Mouse (Mus musculus): Measurements from ENCODE around the gene Sirt7. TPM values are rescaled to one million over a fixed set of nuclear protein-coding genes. Genes with fewer than 3 reads are reported as not detected.
A peak's percentile ranks its signal among the peaks of the same experiment; 100 is the strongest.

Gene Sirt7
- polyA plus RNA-seq, 1 experiment, result 72.2 TPM

DNA sequence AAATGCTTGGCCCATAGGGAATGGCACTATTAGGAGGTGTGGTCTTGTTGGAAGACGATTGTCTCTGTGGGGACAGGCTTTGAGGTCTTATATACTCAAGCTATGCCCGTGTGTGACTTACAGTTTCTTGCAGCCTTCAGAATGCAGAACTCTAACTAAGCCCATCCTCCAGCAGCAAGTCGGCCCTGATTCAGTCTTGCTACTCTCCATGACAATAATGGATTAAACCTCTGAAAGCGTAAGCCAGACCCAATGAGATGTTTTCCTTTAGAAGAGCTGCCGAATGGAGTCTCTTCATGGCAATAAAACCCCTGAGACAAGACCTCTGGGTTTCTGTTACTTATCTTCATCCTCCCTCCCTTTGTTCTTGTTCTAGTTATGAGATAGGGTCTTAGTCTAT, 9.8 kb upstream of the Sirt7 start:
- no peak overlapping the region for H3K4me3 ChIP-seq (ENCODE audit: insufficient read depth, low read depth, low read length)
- H3K27me3 ChIP-seq (replicated peaks; ENCODE audit: control insufficient read depth, insufficient read depth, low read length), result no peaks in the 10 kb centered on the region
- no peak for DNase-seq
- no peak overlapping the region for H3K27ac ChIP-seq (ENCODE audit: insufficient read depth, low read depth, low read length)
- H3K4me1 ChIP-seq (ENCODE audit: control insufficient read depth, insufficient read depth, low read length), result peaks cover 23% of the 10 kb centered on the region; the same call in 1 of the 2 replicates
- WGBS, result 88% methylated on average over 5 of the region's 5 CpGs
- TF ChIP-seq POLR2A (IDR thresholded peaks at IDR 0.05; ENCODE audit: low read depth, low read length), result no peak
- no peak for TF ChIP-seq CTCF (conservative IDR thresholded peaks at IDR 0.05; ENCODE audit: insufficient read depth, insufficient read length, low read depth, low read length)
- H3K36me3 ChIP-seq (ENCODE audit: control insufficient read depth, insufficient read depth, low read length), result no peaks in the 10 kb centered on the region

DNA sequence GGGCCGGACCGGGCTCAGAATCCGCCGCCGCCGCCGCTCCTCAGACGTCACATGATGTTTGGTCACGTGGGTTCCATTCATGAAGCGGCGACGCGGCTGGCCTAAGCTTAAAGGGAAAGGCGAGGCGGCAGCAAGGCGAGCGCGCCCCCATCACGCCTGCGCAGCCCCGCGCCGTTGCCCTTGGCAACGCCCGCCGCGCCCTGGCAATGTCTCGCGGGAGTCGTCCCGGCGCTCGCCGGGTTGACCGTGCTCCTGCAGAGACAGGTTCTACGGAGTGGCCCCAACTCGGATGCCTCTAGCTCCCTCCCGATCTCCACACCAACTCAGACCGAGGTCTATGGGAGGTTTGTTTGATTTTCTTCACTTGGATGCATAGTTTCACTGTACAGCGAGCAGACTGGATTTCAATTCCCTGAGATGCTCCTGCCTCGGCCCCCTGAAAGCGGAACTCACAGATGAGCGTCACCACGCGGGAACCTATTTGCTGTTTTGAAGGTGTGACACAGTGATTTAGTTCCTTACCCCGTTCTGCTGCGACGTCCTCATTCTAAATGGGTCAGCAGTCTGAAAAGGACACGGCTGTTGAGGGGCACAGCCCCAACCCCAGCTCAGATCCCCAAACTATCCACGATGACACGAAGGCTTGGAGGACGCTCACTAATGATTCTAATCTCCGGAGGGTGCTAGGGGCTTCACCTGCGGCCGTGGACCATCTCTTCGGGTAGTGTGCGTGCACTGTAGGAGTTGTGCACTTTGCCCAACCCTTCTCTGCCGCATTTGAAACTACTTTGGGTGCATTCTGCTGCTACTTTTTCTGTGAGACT, 8.7 kb upstream of the Sirt7 start, which contains the start of gene Mafg:
Mafg (minus strand) TSS at position 81 of the 824 bp plus-strand sequence.
- TF ChIP-seq POLR2A (IDR thresholded peaks at IDR 0.05; ENCODE audit: low read depth, low read length), result no peak
- no peak for TF ChIP-seq CTCF (conservative IDR thresholded peaks at IDR 0.05; ENCODE audit: insufficient read depth, insufficient read length, low read depth, low read length)
- peak; percentile 98 for DNase-seq
- Histone ChIP-seq H3K36me3 (ENCODE audit: control insufficient read depth, insufficient read depth, low read length) (no peaks in the 10 kb centered on the region), H3K4me1 (ENCODE audit: control insufficient read depth, insufficient read depth, low read length) (peaks cover 32% of the 10 kb centered on the region), H3K27ac (ENCODE audit: insufficient read depth, low read depth, low read length) (peak within 1 kb of the TSS; percentile 95), H3K27me3 (replicated peaks; ENCODE audit: control insufficient read depth, insufficient read depth, low read length) (no peaks in the 10 kb centered on the region), H3K4me3 (ENCODE audit: insufficient read depth, low read depth, low read length) (peak within 1 kb of the TSS; percentile 92)
- 11% methylated on average over 58 of the region's 58 CpGs for WGBS

DNA sequence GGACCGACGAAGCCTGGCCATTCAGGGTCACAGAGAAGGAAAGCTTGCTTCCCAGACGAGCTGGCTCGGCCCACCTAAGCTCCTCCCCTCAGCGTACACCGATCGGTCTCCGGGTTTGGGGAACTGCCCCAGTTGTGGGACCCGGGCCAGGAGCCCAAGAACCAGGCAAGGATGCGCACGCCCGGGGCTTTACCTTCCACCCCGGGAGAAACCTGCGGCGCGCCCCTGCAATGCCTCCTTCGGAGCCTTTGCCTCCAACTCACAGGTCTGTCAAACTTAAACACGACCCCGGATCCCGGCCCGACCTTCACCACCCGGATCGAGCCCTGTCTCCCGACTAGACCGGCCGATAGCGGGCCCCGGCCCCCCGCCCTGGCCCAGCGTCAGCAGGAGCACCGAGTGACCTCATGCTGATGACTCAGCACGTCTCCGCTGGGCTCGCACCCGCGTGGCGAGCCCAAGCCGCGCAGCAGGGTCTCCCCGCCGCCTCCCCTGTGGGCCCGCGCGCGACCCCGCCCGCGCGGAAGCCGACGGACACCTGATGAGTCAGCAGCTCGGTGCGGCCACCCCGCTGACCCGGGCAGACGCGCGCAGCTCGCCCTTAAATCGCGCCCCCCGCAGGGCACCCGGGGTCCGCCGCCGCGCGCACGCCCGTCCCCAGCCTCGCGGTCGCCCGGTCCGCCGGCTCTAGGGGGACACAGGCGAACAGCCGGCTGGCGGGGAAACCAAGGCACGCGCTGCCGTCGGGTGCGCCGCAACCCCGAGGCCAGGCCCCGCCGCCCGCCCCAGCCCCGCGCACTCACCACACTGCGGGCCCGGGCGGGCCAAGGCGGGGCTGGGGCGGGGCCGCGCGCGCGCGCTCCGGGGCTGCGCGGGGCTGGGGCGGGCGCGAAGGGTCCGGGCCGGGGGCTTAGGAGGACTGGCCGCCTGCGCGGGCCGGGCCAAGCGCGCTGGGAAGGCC, 7.8 kb upstream of the Sirt7 start:
- Histone ChIP-seq H3K4me3 (ENCODE audit: insufficient read depth, low read depth, low read length) (peak overlapping the region; percentile 92), H3K4me1 (ENCODE audit: control insufficient read depth, insufficient read depth, low read length) (peaks cover 34% of the 10 kb centered on the region), H3K27me3 (replicated peaks; ENCODE audit: control insufficient read depth, insufficient read depth, low read length) (no peaks in the 10 kb centered on the region), H3K36me3 (ENCODE audit: control insufficient read depth, insufficient read depth, low read length) (no peaks in the 10 kb centered on the region), H3K27ac (ENCODE audit: insufficient read depth, low read depth, low read length) (peak overlapping the region; percentile 95)
- under 1% methylated on average over 116 of the region's 116 CpGs for WGBS
- peak; percentile 13 for TF ChIP-seq POLR2A (IDR thresholded peaks at IDR 0.05; ENCODE audit: low read depth, low read length)
- TF ChIP-seq CTCF (conservative IDR thresholded peaks at IDR 0.05; ENCODE audit: insufficient read depth, insufficient read length, low read depth, low read length), result no peak
- peak; percentile 94 for DNase-seq

DNA sequence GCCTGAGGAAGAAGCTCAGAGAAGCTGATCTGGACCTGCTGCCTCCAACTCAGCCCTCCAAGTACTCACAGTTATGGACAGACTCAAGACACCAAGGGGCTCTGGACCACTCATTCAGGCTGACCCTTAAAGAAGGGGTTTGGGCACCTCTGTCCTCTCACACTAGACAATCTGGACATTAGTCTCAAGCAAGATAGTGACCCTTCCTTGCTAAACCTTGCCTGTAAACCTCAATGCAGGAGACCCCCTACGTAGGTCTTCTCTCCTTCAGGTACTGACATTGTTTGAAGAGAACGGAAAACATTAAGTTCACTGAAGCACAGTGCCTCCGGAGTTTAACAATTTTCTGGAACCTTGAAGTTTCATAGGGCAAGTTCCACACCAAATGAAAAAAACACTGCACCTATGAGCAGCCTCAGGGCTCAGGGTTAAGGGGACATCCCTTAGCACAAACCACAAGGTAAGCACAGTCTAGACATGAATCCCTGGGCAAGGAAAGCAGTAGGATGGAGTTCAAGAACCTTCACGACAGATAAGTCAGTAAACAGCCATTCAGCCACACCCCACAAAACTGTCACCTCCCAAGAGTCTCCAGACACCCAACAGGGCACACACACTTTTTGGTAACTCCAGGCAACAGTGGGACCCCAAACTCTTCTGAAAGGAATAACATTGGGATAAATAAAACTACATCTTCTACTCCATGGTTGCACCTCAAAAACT, 6.8 kb upstream of the Sirt7 start:
- Histone ChIP-seq H3K4me1 (ENCODE audit: control insufficient read depth, insufficient read depth, low read length) (peaks cover 34% of the 10 kb centered on the region), H3K27ac (ENCODE audit: insufficient read depth, low read depth, low read length) (peak overlapping the region; percentile 95), H3K4me3 (ENCODE audit: insufficient read depth, low read depth, low read length) (peak overlapping the region; percentile 92), H3K27me3 (replicated peaks; ENCODE audit: control insufficient read depth, insufficient read depth, low read length) (no peaks in the 10 kb centered on the region), H3K36me3 (ENCODE audit: control insufficient read depth, insufficient read depth, low read length) (no peaks in the 10 kb centered on the region)
- DNase-seq, result peak; percentile 45
- TF ChIP-seq CTCF (conservative IDR thresholded peaks at IDR 0.05; ENCODE audit: insufficient read depth, insufficient read length, low read depth, low read length), result no peak
- no peak for TF ChIP-seq POLR2A (IDR thresholded peaks at IDR 0.05; ENCODE audit: low read depth, low read length)
- 34% methylated on average over 4 of the region's 4 CpGs for WGBS

DNA sequence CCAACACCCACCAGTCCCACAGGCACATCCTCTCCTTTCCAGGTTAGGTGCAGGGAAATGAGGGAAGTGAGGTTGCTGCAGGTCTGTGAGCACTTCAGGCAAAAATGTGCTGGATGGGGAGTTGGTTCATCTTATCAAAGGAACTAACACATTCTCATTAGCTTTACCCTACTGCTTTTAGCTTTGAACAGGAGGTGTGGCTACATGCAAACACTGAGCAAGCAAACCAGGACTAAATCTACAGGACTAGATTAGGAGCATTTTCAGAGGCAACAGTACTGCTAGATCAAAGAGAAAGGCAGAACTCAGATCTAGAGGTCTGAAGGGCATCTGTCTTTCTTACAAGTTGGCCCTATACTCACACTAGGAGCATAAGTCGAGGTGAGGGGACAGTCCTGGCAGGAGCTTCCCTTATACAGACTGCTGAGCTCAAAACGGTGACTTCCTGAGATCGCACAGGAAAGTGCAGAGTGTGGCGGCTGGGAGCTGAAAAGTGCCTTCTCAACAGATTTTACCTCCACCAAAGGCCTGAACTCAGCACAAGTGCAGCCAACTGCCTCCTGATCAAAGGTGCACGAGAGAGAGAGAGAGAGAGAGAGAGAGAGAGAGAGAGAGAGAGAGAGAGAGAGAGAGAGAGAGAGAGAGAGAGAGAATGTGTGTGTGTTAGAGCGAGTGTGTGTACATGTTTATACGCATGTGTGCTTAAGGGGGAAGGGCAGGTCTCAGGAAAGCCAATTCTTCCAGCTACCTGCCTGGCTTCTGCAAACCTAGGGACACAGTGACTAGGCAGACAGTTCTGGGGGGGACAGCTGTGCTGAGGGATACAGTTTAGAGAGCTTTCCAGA, 6.1 kb upstream of the Sirt7 start:
- WGBS, result 17% methylated on average over 7 of the region's 7 CpGs
- DNase-seq, result peak; percentile 86
- peak overlapping the region; percentile 41 for H3K4me3 ChIP-seq (ENCODE audit: insufficient read depth, low read depth, low read length)

DNA sequence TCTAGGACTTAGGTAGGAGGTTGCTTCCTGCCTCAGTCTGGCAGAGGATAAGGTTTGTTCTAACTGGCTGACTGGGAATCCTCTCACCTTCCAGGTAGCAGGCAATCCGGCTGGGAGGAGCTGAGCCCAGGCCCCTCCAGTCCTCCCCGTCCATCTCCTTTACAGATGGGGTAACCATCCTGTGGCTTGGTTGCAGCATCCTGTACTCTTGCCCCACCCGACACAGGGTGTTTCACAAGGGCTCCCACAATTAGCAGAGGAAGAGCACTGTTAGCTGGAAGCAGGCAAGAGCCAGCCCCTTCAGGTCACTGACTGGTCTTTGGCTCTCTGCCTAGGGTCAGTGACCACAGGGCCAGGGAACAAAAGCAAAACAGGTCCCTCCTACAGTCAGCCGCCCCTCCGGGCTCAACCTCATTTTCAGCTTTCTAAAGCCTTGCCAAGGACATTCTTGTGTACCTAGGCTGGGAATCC, 5.4 kb upstream of the Sirt7 start:
- H3K27me3 ChIP-seq (replicated peaks; ENCODE audit: control insufficient read depth, insufficient read depth, low read length), result no peaks in the 10 kb centered on the region
- H3K4me3 ChIP-seq (ENCODE audit: insufficient read depth, low read depth, low read length), result peak overlapping the region; percentile 47
- no peaks in the 10 kb centered on the region for H3K36me3 ChIP-seq (ENCODE audit: control insufficient read depth, insufficient read depth, low read length)
- TF ChIP-seq CTCF (conservative IDR thresholded peaks at IDR 0.05; ENCODE audit: insufficient read depth, insufficient read length, low read depth, low read length) (no peak), POLR2A (IDR thresholded peaks at IDR 0.05; ENCODE audit: low read depth, low read length) (no peak)
- WGBS, result 4% methylated on average over 5 of the region's 5 CpGs
- peak overlapping the region; percentile 95 for H3K27ac ChIP-seq (ENCODE audit: insufficient read depth, low read depth, low read length)
- peaks cover 35% of the 10 kb centered on the region for H3K4me1 ChIP-seq (ENCODE audit: control insufficient read depth, insufficient read depth, low read length)
- peak; percentile 93 for DNase-seq

More for the DNA sequence above, 6.1 kb upstream of the Sirt7 start:
- Histone ChIP-seq H3K27me3 (replicated peaks; ENCODE audit: control insufficient read depth, insufficient read depth, low read length) (no peaks in the 10 kb centered on the region), H3K4me1 (ENCODE audit: control insufficient read depth, insufficient read depth, low read length) (peaks cover 34% of the 10 kb centered on the region), H3K27ac (ENCODE audit: insufficient read depth, low read depth, low read length) (peak overlapping the region; percentile 95), H3K36me3 (ENCODE audit: control insufficient read depth, insufficient read depth, low read length) (no peaks in the 10 kb centered on the region)
- TF ChIP-seq CTCF (conservative IDR thresholded peaks at IDR 0.05; ENCODE audit: insufficient read depth, insufficient read length, low read depth, low read length) (no peak), POLR2A (IDR thresholded peaks at IDR 0.05; ENCODE audit: low read depth, low read length) (no peak)

Data from kidney, adult 2 months (tissue).